Mouse (Mus musculus) lung, embryonic 15.5 days (tissue): ENCODE results near the gene Pou2af1. TPM values are rescaled to one million over a fixed set of nuclear protein-coding genes. Genes with fewer than 3 reads are reported as not detected.

ENCODE experiments used
- ATAC-seq: fragments of 200-750 bp; cut with Nextera tagmentation; 2 replicates; pipeline ENCODE4 v1.8.0; 2017; ENCODE audit warnings: moderate number of reproducible peaks, borderline replicate concordance; ENCODE audit not compliant: low FRiP score, low TSS enrichment; ENCODE audit errors: extremely low read depth
- H3K27ac ChIP-seq: fragments of 300-500 bp; sonication (generic); 2 replicates; pipeline ENCODE4 v1.5.1; 2015; ENCODE audit warnings: moderate library complexity, mild to moderate bottlenecking, inconsistent platforms
- H3K27me3 ChIP-seq: fragments of 300-500 bp; sonication (generic); 2 replicates; pipeline ENCODE4 v1.6.1; 2015; ENCODE audit warnings: inconsistent platforms
- H3K36me3 ChIP-seq: fragments of 300-500 bp; sonication (generic); 2 replicates; pipeline ENCODE4 v1.6.1; 2015; ENCODE audit warnings: inconsistent platforms
- H3K4me1 ChIP-seq: fragments of 300-500 bp; sonication (generic); 2 replicates; pipeline ENCODE4 v1.6.1; 2015; ENCODE audit warnings: inconsistent platforms
- H3K4me2 ChIP-seq: fragments of 300-500 bp; sonication (generic); 2 replicates; pipeline ENCODE4 v1.6.1; 2015; ENCODE audit warnings: inconsistent platforms, mild to moderate bottlenecking, moderate library complexity
- H3K4me3 ChIP-seq: fragments of 300-500 bp; sonication (generic); 2 replicates; pipeline ENCODE4 v1.5.1; 2015; ENCODE audit warnings: mild to moderate bottlenecking, inconsistent platforms
- H3K9ac ChIP-seq: fragments of 300-500 bp; sonication (generic); 2 replicates; pipeline ENCODE4 v1.6.1; 2015; ENCODE audit warnings: inconsistent platforms
- H3K9me3 ChIP-seq: fragments of 300-500 bp; sonication (generic); 2 replicates; pipeline ENCODE4 v1.6.1; 2016; ENCODE audit warnings: inconsistent platforms
- WGBS: fragments of 180-500 bp; shearing (Covaris S2); methylation state at CpG from one replicate; pipeline ENCODE4 v1.1.7; 2015; 5-methylcytosine and 5-hydroxymethylcytosine counted together
- polyA plus RNA-seq: library from polyadenylated mRNA; unstranded; fragments of >200 nt; fragmentation: Nextera tagmentation; extraction: Ambion mirVana; gene quantifications from 2 replicates; pipeline ENCODE4 v1.2.1, GENCODE M21; 2015

Pou2af1 gene
- polyA plus RNA-seq, 1 experiment from 2014 or later = 0.30 TPM

- H3K36me3 ChIP-seq = no peaks in the 10 kb centered on the region
- no peak overlapping the region for H3K9ac ChIP-seq
- no peaks in the 10 kb centered on the region for H3K27me3 ChIP-seq
- ATAC-seq = no peak
- H3K9me3 ChIP-seq = no peaks in the 10 kb centered on the region
- no peak overlapping the region for H3K4me3 ChIP-seq
- 69% methylated on average over 15 of the region's 15 CpGs for WGBS
- no peaks in the 10 kb centered on the region for H3K4me1 ChIP-seq
- H3K27ac ChIP-seq = no peak overlapping the region
- no peak overlapping the region for H3K4me2 ChIP-seq
Measured at GRCm38 (mm10) chr9:51182716-51183710, 30.5 kb upstream of the Pou2af1 start.

- Histone ChIP-seq H3K4me2 (no peak overlapping the region), H3K4me3 (no peak overlapping the region), H3K27me3 (no peaks in the 10 kb centered on the region), H3K4me1 (no peaks in the 10 kb centered on the region), H3K36me3 (no peaks in the 10 kb centered on the region), H3K9me3 (no peaks in the 10 kb centered on the region), H3K9ac (no peak overlapping the region), H3K27ac (no peak overlapping the region)
- no peak for ATAC-seq
- 54% methylated on average over 4 of the region's 4 CpGs for WGBS
Measured at GRCm38 (mm10) chr9:51185386-51185785, 28.1 kb upstream of the Pou2af1 start.

GRCm38 (mm10) chr9:51185871-51186270, 27.6 kb upstream of the Pou2af1 start:
- ATAC-seq = no peak
- H3K4me2 ChIP-seq = no peak overlapping the region
- 62% methylated on average over 5 of the region's 5 CpGs for WGBS

GRCm38 (mm10) chr9:51190655-51191054, 22.9 kb upstream of the Pou2af1 start:
- 62% methylated on average over 3 of the region's 3 CpGs for WGBS
- Histone ChIP-seq H3K27ac (peak overlapping the region; percentile 69), H3K9ac (no peak overlapping the region), H3K4me1 (no peaks in the 10 kb centered on the region), H3K4me2 (no peak overlapping the region), H3K4me3 (no peak overlapping the region), H3K9me3 (no peaks in the 10 kb centered on the region), H3K27me3 (no peaks in the 10 kb centered on the region), H3K36me3 (no peaks in the 10 kb centered on the region)
- no peak for ATAC-seq

More at GRCm38 (mm10) chr9:51185871-51186270, 27.6 kb upstream of the Pou2af1 start:
- no peaks in the 10 kb centered on the region for H3K9me3 ChIP-seq
- H3K27me3 ChIP-seq = no peaks in the 10 kb centered on the region
- no peak overlapping the region for H3K9ac ChIP-seq
- H3K27ac ChIP-seq = no peak overlapping the region
- no peaks in the 10 kb centered on the region for H3K36me3 ChIP-seq
- no peaks in the 10 kb centered on the region for H3K4me1 ChIP-seq
- H3K4me3 ChIP-seq = no peak overlapping the region

GRCm38 (mm10) chr9:51194790-51195189, 18.7 kb upstream of the Pou2af1 start:
- H3K9ac ChIP-seq = no peak overlapping the region
- no peak for ATAC-seq

GRCm38 (mm10) chr9:51208974-51209332, 4.6 kb upstream of the Pou2af1 start:
- no peak overlapping the region for H3K9ac ChIP-seq
- H3K27me3 ChIP-seq = no peaks in the 10 kb centered on the region
- ATAC-seq = no peak
- H3K27ac ChIP-seq = no peak overlapping the region
- no peak overlapping the region for H3K4me2 ChIP-seq
- WGBS = 85% methylated on average over 2 of the region's 2 CpGs
- H3K9me3 ChIP-seq = no peaks in the 10 kb centered on the region
- no peaks in the 10 kb centered on the region for H3K36me3 ChIP-seq
- H3K4me1 ChIP-seq = no peaks in the 10 kb centered on the region
- H3K4me3 ChIP-seq = no peak overlapping the region

More at GRCm38 (mm10) chr9:51194790-51195189, 18.7 kb upstream of the Pou2af1 start:
- Histone ChIP-seq H3K9me3 (no peaks in the 10 kb centered on the region), H3K4me2 (no peak overlapping the region), H3K4me3 (no peak overlapping the region), H3K27me3 (no peaks in the 10 kb centered on the region), H3K27ac (no peak overlapping the region), H3K36me3 (no peaks in the 10 kb centered on the region), H3K4me1 (no peaks in the 10 kb centered on the region)
- WGBS = 60% methylated on average over 4 of the region's 4 CpGs

- no peak overlapping the region for H3K9ac ChIP-seq
- no peaks in the 10 kb centered on the region for H3K36me3 ChIP-seq
- H3K4me1 ChIP-seq = no peaks in the 10 kb centered on the region
- H3K4me2 ChIP-seq = no peak overlapping the region
- ATAC-seq = no peak
- no peaks in the 10 kb centered on the region for H3K9me3 ChIP-seq
- no peak overlapping the region for H3K27ac ChIP-seq
- no peak overlapping the region for H3K4me3 ChIP-seq
- WGBS = 66% methylated on average over 6 of the region's 6 CpGs
- H3K27me3 ChIP-seq = no peaks in the 10 kb centered on the region
Measured at GRCm38 (mm10) chr9:51211191-51211590, 2.3 kb upstream of the Pou2af1 start.

GRCm38 (mm10) chr9:51213729-51214237, 275 bp downstream of the Pou2af1 start:
- Histone ChIP-seq H3K27ac (no peak overlapping the region), H3K4me2 (no peak overlapping the region), H3K27me3 (no peaks in the 10 kb centered on the region), H3K4me3 (no peak overlapping the region), H3K4me1 (no peaks in the 10 kb centered on the region), H3K9ac (no peak overlapping the region), H3K9me3 (no peaks in the 10 kb centered on the region), H3K36me3 (no peaks in the 10 kb centered on the region)
- no peak for ATAC-seq
- WGBS = 86% methylated on average over 6 of the region's 6 CpGs

- H3K4me2 ChIP-seq = no peak overlapping the region
- H3K9ac ChIP-seq = no peak overlapping the region
- WGBS = 43% methylated on average over 4 of the region's 4 CpGs
- no peaks in the 10 kb centered on the region for H3K36me3 ChIP-seq
- no peak overlapping the region for H3K27ac ChIP-seq
- H3K4me1 ChIP-seq = no peaks in the 10 kb centered on the region
- ATAC-seq = no peak
- no peaks in the 10 kb centered on the region for H3K27me3 ChIP-seq
- no peak overlapping the region for H3K4me3 ChIP-seq
- H3K9me3 ChIP-seq = no peaks in the 10 kb centered on the region
Measured at GRCm38 (mm10) chr9:51215311-51215710, 1.8 kb downstream of the Pou2af1 start.

- 80% methylated on average over 6 of the region's 6 CpGs for WGBS
- Histone ChIP-seq H3K27ac (no peak overlapping the region), H3K9me3 (no peaks in the 10 kb centered on the region), H3K4me2 (no peak overlapping the region), H3K27me3 (no peaks in the 10 kb centered on the region), H3K4me1 (no peaks in the 10 kb centered on the region), H3K36me3 (no peaks in the 10 kb centered on the region), H3K4me3 (no peak overlapping the region), H3K9ac (no peak overlapping the region)
- ATAC-seq = no peak
Measured at GRCm38 (mm10) chr9:51215949-51216348, 2.4 kb downstream of the Pou2af1 start.

GRCm38 (mm10) chr9:51225636-51226166, 12.2 kb downstream of the Pou2af1 start:
- ATAC-seq = no peak
- Histone ChIP-seq H3K27me3 (no peaks in the 10 kb centered on the region), H3K27ac (no peak overlapping the region), H3K9ac (no peak overlapping the region), H3K4me2 (no peak overlapping the region), H3K4me3 (no peak overlapping the region), H3K9me3 (no peaks in the 10 kb centered on the region), H3K4me1 (no peaks in the 10 kb centered on the region), H3K36me3 (no peaks in the 10 kb centered on the region)
- WGBS = 87% methylated on average over 5 of the region's 5 CpGs

- Histone ChIP-seq H3K27me3 (no peaks in the 10 kb centered on the region), H3K27ac (no peak overlapping the region), H3K9ac (no peak overlapping the region), H3K4me1 (no peaks in the 10 kb centered on the region), H3K36me3 (no peaks in the 10 kb centered on the region), H3K4me2 (no peak overlapping the region), H3K4me3 (no peak overlapping the region), H3K9me3 (no peaks in the 10 kb centered on the region)
- ATAC-seq = no peak
- 40% methylated on average over 4 of the region's 4 CpGs for whole genome bisulfite sequencing
Measured at GRCm38 (mm10) chr9:51230701-51231389, 17.3 kb downstream of the Pou2af1 start.
